Mouse (Mus musculus) neural tube, embryonic 11.5 days (tissue): Measurements from ENCODE around the gene Npc2. TPM values are rescaled to one million over a fixed set of nuclear protein-coding genes. Genes with fewer than 3 reads are reported as not detected.

ENCODE experiments used
- ATAC-seq: fragments of 200-750 bp; cut with Nextera tagmentation; 2 replicates; pipeline ENCODE4 v1.8.0; 2017; ENCODE audit warnings: moderate number of reproducible peaks, mild to moderate bottlenecking, moderate TSS enrichment, moderate library complexity; ENCODE audit not compliant: insufficient read depth, low FRiP score, low TSS enrichment
- DNase-seq: peaks from one replicate; pipeline ENCODE4 v3.0.0-alpha.2; 2015; ENCODE audit warnings: low spot score
- H3K27ac ChIP-seq: fragments of 300-500 bp; sonication (generic); 2 replicates; pipeline ENCODE4 v1.5.1; 2014; ENCODE audit warnings: low read depth, mild to moderate bottlenecking, low read length
- H3K27me3 ChIP-seq: fragments of 300-500 bp; sonication (generic); 2 replicates; pipeline ENCODE4 v1.6.1; 2014; ENCODE audit warnings: mild to moderate bottlenecking, low read length, mixed read lengths; ENCODE audit not compliant: control insufficient read depth, insufficient read depth
- H3K36me3 ChIP-seq: fragments of 300-500 bp; sonication (generic); 2 replicates; pipeline ENCODE4 v1.6.1; 2014; ENCODE audit warnings: mild to moderate bottlenecking, low read length, moderate library complexity, mixed read lengths; ENCODE audit not compliant: control insufficient read depth, insufficient read depth
- H3K4me1 ChIP-seq: fragments of 300-500 bp; sonication (generic); 2 replicates; pipeline ENCODE4 v1.6.1; 2014; ENCODE audit warnings: low read length, mixed read lengths; ENCODE audit not compliant: control insufficient read depth, insufficient read depth
- H3K4me2 ChIP-seq: fragments of 300-500 bp; sonication (generic); 2 replicates; pipeline ENCODE4 v1.6.1; 2014; ENCODE audit warnings: low read depth, mild to moderate bottlenecking, moderate library complexity
- H3K4me3 ChIP-seq: fragments of 300-500 bp; sonication (generic); 2 replicates; pipeline ENCODE4 v1.5.1; 2014; ENCODE audit warnings: low read depth, low read length
- H3K9ac ChIP-seq: fragments of 300-500 bp; sonication (generic); 2 replicates; pipeline ENCODE4 v1.6.1; 2014; ENCODE audit warnings: mild to moderate bottlenecking, low read length
- H3K9me3 ChIP-seq: fragments of 300-500 bp; sonication (generic); 2 replicates; pipeline ENCODE4 v1.6.1; 2016; ENCODE audit warnings: low read length; ENCODE audit not compliant: control insufficient read depth
- WGBS: fragments of 180-500 bp; shearing (Covaris S2); extraction: QIAGEN DNeasy Blood & Tissue Kit; methylation state at CpG from one replicate; pipeline ENCODE4 v1.1.7; 2014; 5-methylcytosine and 5-hydroxymethylcytosine counted together
- polyA plus RNA-seq: library from polyadenylated mRNA; unstranded; fragments of >200 nt; fragmentation: Nextera tagmentation; extraction: Ambion mirVana; gene quantifications from 2 replicates; pipeline ENCODE4 v1.2.1, GENCODE M21; 2014

The Npc2 gene
- polyA plus RNA-seq, 1 experiment from 2014 or later, result 85.3 TPM

- no peaks in the 10 kb centered on the region for H3K9me3 ChIP-seq
- no peak overlapping the region for H3K9ac ChIP-seq
- DNase-seq (no peak), ATAC-seq (no peak)
- no peaks in the 10 kb centered on the region for H3K27me3 ChIP-seq
- H3K4me2 ChIP-seq, result no peak overlapping the region
- no peak overlapping the region for H3K4me3 ChIP-seq
- WGBS, result 90% methylated on average over 7 of the region's 7 CpGs
- H3K4me1 ChIP-seq, result peaks cover 17% of the 10 kb centered on the region
- no peak overlapping the region for H3K27ac ChIP-seq
- peaks cover 5% of the 10 kb centered on the region for H3K36me3 ChIP-seq
These were observed 3.3 kb downstream of the Npc2 start for GRCm38 (mm10) chr12:84769624-84770023.

- ATAC-seq, result no peak
- no peak for DNase-seq
- H3K27ac ChIP-seq, result no peak overlapping the region
These were observed 5.4 kb downstream of the Npc2 start for GRCm38 (mm10) chr12:84767510-84767909.

GRCm38 (mm10) chr12:84766113-84766735, 6.7 kb downstream of the Npc2 start:
- 82% methylated on average over 5 of the region's 5 CpGs for WGBS
- no peak overlapping the region for H3K4me3 ChIP-seq
- no peak for DNase-seq
- no peaks in the 10 kb centered on the region for H3K27me3 ChIP-seq
- H3K9me3 ChIP-seq, result no peaks in the 10 kb centered on the region
- H3K4me2 ChIP-seq, result no peak overlapping the region
- peaks cover 13% of the 10 kb centered on the region for H3K36me3 ChIP-seq
- peaks cover 4% of the 10 kb centered on the region; the same call in 1 of the 2 replicates for H3K4me1 ChIP-seq
- no peak overlapping the region for H3K27ac ChIP-seq
- no peak for ATAC-seq
- no peak overlapping the region for H3K9ac ChIP-seq

More at GRCm38 (mm10) chr12:84767510-84767909, 5.4 kb downstream of the Npc2 start:
- H3K27me3 ChIP-seq, result no peaks in the 10 kb centered on the region
- 96% methylated on average over 6 of the region's 6 CpGs for WGBS
- H3K4me3 ChIP-seq, result no peak overlapping the region
- peaks cover 10% of the 10 kb centered on the region for H3K4me1 ChIP-seq
- H3K36me3 ChIP-seq, result peaks cover 13% of the 10 kb centered on the region
- no peak overlapping the region for H3K9ac ChIP-seq
- H3K9me3 ChIP-seq, result no peaks in the 10 kb centered on the region
- no peak overlapping the region for H3K4me2 ChIP-seq

GRCm38 (mm10) chr12:84765506-84765905, 7.4 kb downstream of the Npc2 start:
- ATAC-seq (no peak), DNase-seq (no peak)
- 92% methylated on average over 15 of the region's 15 CpGs for WGBS
- Histone ChIP-seq H3K4me2 (no peak overlapping the region), H3K9me3 (no peaks in the 10 kb centered on the region), H3K4me1 (no peaks in the 10 kb centered on the region), H3K27me3 (no peaks in the 10 kb centered on the region), H3K9ac (no peak overlapping the region), H3K4me3 (no peak overlapping the region), H3K36me3 (peaks cover 13% of the 10 kb centered on the region), H3K27ac (no peak overlapping the region)

GRCm38 (mm10) chr12:84764756-84765155, 8.2 kb downstream of the Npc2 start:
- Histone ChIP-seq H3K27me3 (no peaks in the 10 kb centered on the region), H3K9ac (no peak overlapping the region), H3K4me1 (no peaks in the 10 kb centered on the region), H3K36me3 (peaks cover 15% of the 10 kb centered on the region), H3K9me3 (no peaks in the 10 kb centered on the region), H3K27ac (no peak overlapping the region), H3K4me3 (no peak overlapping the region), H3K4me2 (no peak overlapping the region)
- DNase-seq, result no peak
- ATAC-seq, result no peak
- WGBS, result 78% methylated on average over 7 of the region's 7 CpGs

GRCm38 (mm10) chr12:84763577-84764218, 9.3 kb downstream of the Npc2 start:
- ATAC-seq (no peak), DNase-seq (no peak)
- no peak overlapping the region for H3K9ac ChIP-seq
- WGBS, result 93% methylated on average over 13 of the region's 13 CpGs
- no peak overlapping the region for H3K4me2 ChIP-seq
- no peaks in the 10 kb centered on the region for H3K9me3 ChIP-seq
- no peak overlapping the region for H3K27ac ChIP-seq
- H3K27me3 ChIP-seq, result no peaks in the 10 kb centered on the region
- H3K36me3 ChIP-seq, result peaks cover 12% of the 10 kb centered on the region
- no peak overlapping the region for H3K4me3 ChIP-seq
- no peaks in the 10 kb centered on the region for H3K4me1 ChIP-seq

- 89% methylated on average over 5 of the region's 5 CpGs for WGBS
- Histone ChIP-seq H3K27me3 (no peaks in the 10 kb centered on the region), H3K4me1 (no peaks in the 10 kb centered on the region), H3K4me3 (no peak overlapping the region), H3K36me3 (peaks cover 12% of the 10 kb centered on the region), H3K4me2 (no peak overlapping the region), H3K27ac (no peak overlapping the region), H3K9ac (no peak overlapping the region), H3K9me3 (no peaks in the 10 kb centered on the region)
- ATAC-seq (no peak), DNase-seq (no peak)
These were observed 10.4 kb downstream of the Npc2 start for GRCm38 (mm10) chr12:84762532-84762931.

- peaks cover 6% of the 10 kb centered on the region; the same call in 1 of the 2 replicates for H3K4me1 ChIP-seq
- no peak for ATAC-seq
- peak; percentile 40 for DNase-seq
- H3K9ac ChIP-seq, result no peak overlapping the region
- no peak overlapping the region for H3K27ac ChIP-seq
- no peak overlapping the region for H3K4me2 ChIP-seq
- no peaks in the 10 kb centered on the region for H3K27me3 ChIP-seq
- peaks cover 10% of the 10 kb centered on the region for H3K36me3 ChIP-seq
- H3K9me3 ChIP-seq, result no peaks in the 10 kb centered on the region
- no peak overlapping the region for H3K4me3 ChIP-seq
- WGBS, result 79% methylated on average over 2 of the region's 2 CpGs
These were observed 13.9 kb downstream of the Npc2 start for GRCm38 (mm10) chr12:84759063-84759462.

- ATAC-seq (no peak), DNase-seq (no peak)
- WGBS, result 88% methylated on average over 10 of the region's 10 CpGs
- no peak overlapping the region for H3K4me2 ChIP-seq
- H3K9me3 ChIP-seq, result no peaks in the 10 kb centered on the region
- H3K36me3 ChIP-seq, result peaks cover 4% of the 10 kb centered on the region
- H3K4me1 ChIP-seq, result peaks cover 14% of the 10 kb centered on the region; the same call in 1 of the 2 replicates
- H3K4me3 ChIP-seq, result no peak overlapping the region
- no peak overlapping the region for H3K27ac ChIP-seq
- H3K27me3 ChIP-seq, result no peaks in the 10 kb centered on the region
- no peak overlapping the region for H3K9ac ChIP-seq
These were observed 16.9 kb downstream of the Npc2 start for GRCm38 (mm10) chr12:84756016-84756415.
